8 mouse cellular contexts compared by ENCODE assay signal in genomic region chr12:17556430-17557343, GRCm38 (mm10). TPM values are rescaled to one million over a fixed set of nuclear protein-coding genes. Genes with fewer than 3 reads are reported as not detected.
DNase-seq lines count a peak whose midpoint lies in the region; ATAC-seq and TF ChIP-seq lines count a peak whose summit lies in the region.

No protein-coding gene starts in this region.

- H3K4me1 ChIP-seq in intestine, postnatal 0 days (replicated peaks; ENCODE audit: control insufficient read depth, insufficient read depth, low read length): no peaks in the 10 kb centered on the region
- peaks cover 15% of the 10 kb centered on the region for H3K4me1 ChIP-seq in midbrain, embryonic 15.5 days

- no peak for ATAC-seq in intestine, postnatal 0 days
- peak; percentile 77 for ATAC-seq in midbrain, embryonic 15.5 days (replicated peaks)

- peak; percentile 46 to 67 for DNase-seq in heart, adult 18-20 months
- DNase-seq in heart, adult 8-10 months (ENCODE audit: low spot score): no peak
- DNase-seq in cerebellum, postnatal 10 days: peak; percentile 94 to 97
- DNase-seq in frontal cortex, postnatal 36 days (ENCODE audit: low spot score in 2 of 2): peak; percentile 82
- DNase-seq in left cerebral cortex, postnatal 25 days (ENCODE audit: low spot score in 2 of 2): peak; percentile 80 to 85
- peak; percentile 64 to 85 for DNase-seq in spleen, postnatal 4 days (ENCODE audit: low spot score in 2 of 2)

- no peak overlapping the region for H3K27ac ChIP-seq in intestine, postnatal 0 days (ENCODE audit: low read depth, low read length)
- peak overlapping the region; percentile 74 for H3K27ac ChIP-seq in midbrain, embryonic 15.5 days

- H3K4me3 ChIP-seq in intestine, postnatal 0 days (ENCODE audit: low read depth, low read length): no peak overlapping the region
- H3K4me3 ChIP-seq in midbrain, embryonic 15.5 days: 0 out of 2 replicates have a peak overlapping the region, but pooled peaks have one; percentile 14

- TF ChIP-seq CTCF in intestine, postnatal 0 days (IDR thresholded peaks at IDR 0.05; ENCODE audit: low read depth): peak; percentile 83

- H3K27me3 ChIP-seq in intestine, postnatal 0 days (replicated peaks; ENCODE audit: control insufficient read depth, insufficient read depth, low read length): no peaks in the 10 kb centered on the region
- H3K27me3 ChIP-seq in midbrain, embryonic 15.5 days (replicated peaks): no peaks in the 10 kb centered on the region

- intact Hi-C loops in left cerebral cortex, postnatal 25 days (cut with DNase I): loop anchor here (1.0 to 5.0 kb wide), 4 partner anchors 134 to 326 kb away; partner anchors contain the start of gene Hpcal1

- WGBS in intestine, postnatal 0 days: 35% methylated on average over 21 of the region's 21 CpGs
- WGBS in midbrain, embryonic 15.5 days: 25% methylated on average over 21 of the region's 21 CpGs

- no peak overlapping the region for H3K9ac ChIP-seq in intestine, postnatal 0 days (ENCODE audit: low read depth, low read length)
- no peak overlapping the region for H3K9ac ChIP-seq in midbrain, embryonic 15.5 days

- no peaks in the 10 kb centered on the region for H3K36me3 ChIP-seq in intestine, postnatal 0 days (ENCODE audit: control insufficient read depth, insufficient read depth)
- peaks cover 2% of the 10 kb centered on the region; the same call in 1 of the 2 replicates for H3K36me3 ChIP-seq in midbrain, embryonic 15.5 days (replicated peaks)

- H3K9me3 ChIP-seq in intestine, postnatal 0 days (ENCODE audit: control insufficient read depth): no peaks in the 10 kb centered on the region
- no peaks in the 10 kb centered on the region for H3K9me3 ChIP-seq in midbrain, embryonic 15.5 days

- H3K4me2 ChIP-seq in intestine, postnatal 0 days (replicated peaks; ENCODE audit: low read depth): no peak overlapping the region
- peak overlapping the region; percentile 37 for H3K4me2 ChIP-seq in midbrain, embryonic 15.5 days

RNA-seq across cellular contexts. Expression of gene Odc1, which starts 12.1 kb away (rescaled TPM):
- total RNA-seq in heart, adult 18-20 months (2021): 10 to 100 TPM; 61.5 to 71.5 TPM
- total RNA-seq in heart, adult 8-10 months (2022): 10 to 100 TPM; 65.7 to 84.1 (median 79.2) TPM
- polyA plus RNA-seq in intestine, postnatal 0 days (2015; fragmentation: Nextera tagmentation; extraction: Ambion mirVana): 86.7 and 87.8 TPM in 2 replicates
- total RNA-seq in left cerebral cortex, postnatal 25 days (2021): 10 to 100 TPM; 56.0 to 63.5 TPM
- polyA plus RNA-seq in midbrain, embryonic 15.5 days (2015; fragmentation: Nextera tagmentation; extraction: Ambion mirVana): 138 and 148 TPM in 2 replicates
